9 mouse cellular contexts compared by ENCODE assay signal in genomic region chr19:18888491-18889116, GRCm38 (mm10).
DNase-seq lines count a peak whose midpoint lies in the region; ATAC-seq and TF ChIP-seq lines count a peak whose summit lies in the region.
"Had no signal": no experiment of that assay in that cellular context is flagged by ENCODE, and none has a peak within 500 bp of the region (broad histone marks: within the 10 kb centered on the region; RNA-seq: fewer than 3 reads in every experiment).

No protein-coding gene starts in this region.

- peak overlapping the region; percentile 57 for H3K9ac ChIP-seq in hindbrain, embryonic 16.5 days (ENCODE audit: low read depth, low read length)
- H3K9ac ChIP-seq in limb, embryonic 14.5 days (ENCODE audit: low read depth, low read length, severe bottlenecking): no peak overlapping the region

- no peaks in the 10 kb centered on the region for H3K36me3 ChIP-seq in hindbrain, embryonic 16.5 days (ENCODE audit: control insufficient read depth, insufficient read depth, low read length)
- no peaks in the 10 kb centered on the region for H3K36me3 ChIP-seq in limb, embryonic 14.5 days (ENCODE audit: control insufficient read depth, insufficient read depth, low read length)
- no peaks in the 10 kb centered on the region for H3K36me3 ChIP-seq in thymus, adult 2 months (ENCODE audit: control insufficient read depth, insufficient read depth, low read length)
- H3K36me3 ChIP-seq in kidney, adult 2 months (ENCODE audit: control insufficient read depth, insufficient read depth, low read length): no peaks in the 10 kb centered on the region

- WGBS in hindbrain, embryonic 16.5 days: 8% methylated on average over 13 of the region's 13 CpGs
- WGBS in limb, embryonic 14.5 days: 27% methylated on average over 13 of the region's 13 CpGs
- 40% methylated on average over 13 of the region's 13 CpGs for WGBS in thymus, adult 2 months
- 41% methylated on average over 13 of the region's 13 CpGs for WGBS in kidney, adult 2 months

- intact Hi-C loops in gastrocnemius, adult 2 months (cut with DNase I): no loop called here
- intact Hi-C loops in gastrocnemius, postnatal 14 days (cut with DNase I; ENCODE audit: low total_unique reads): no loop called here

- no peak for DNase-seq in gastrocnemius, adult 2 months
- DNase-seq in gastrocnemius, postnatal 14 days: no peak
- DNase-seq in limb, embryonic 14.5 days (ENCODE audit: low spot score): no peak
- no peak for DNase-seq in thymus, adult 2 months
- no peak for DNase-seq in kidney, adult 2 months
- DNase-seq in thymus, postnatal 25 days: no peak

- ATAC-seq in hindbrain, embryonic 16.5 days: peak; percentile 82
- no peak for ATAC-seq in limb, embryonic 14.5 days (ENCODE audit: low FRiP score, low read depth)

- peak overlapping the region; percentile 64 for H3K4me2 ChIP-seq in hindbrain, embryonic 16.5 days (ENCODE audit: low read length)
- peak overlapping the region; percentile 36 for H3K4me2 ChIP-seq in limb, embryonic 14.5 days (replicated peaks; ENCODE audit: low read depth, low read length, severe bottlenecking)

- no peaks in the 10 kb centered on the region for H3K9me3 ChIP-seq in hindbrain, embryonic 16.5 days (ENCODE audit: control insufficient read depth, low read length)
- H3K9me3 ChIP-seq in limb, embryonic 14.5 days (ENCODE audit: control insufficient read depth, low read length): no peaks in the 10 kb centered on the region
- H3K9me3 ChIP-seq: megakaryocyte, embryonic 14.5 days had no signal

- no peak for TF ChIP-seq POLR2A in cortical plate, adult 2 months (IDR thresholded peaks at IDR 0.05; ENCODE audit: extremely low read depth, insufficient read depth, low read length)
- no peak for TF ChIP-seq POLR2A in limb, embryonic 14.5 days (IDR thresholded peaks at IDR 0.05; ENCODE audit: borderline replicate concordance, extremely low read depth, insufficient read depth, insufficient read length)
- TF ChIP-seq POLR2A in thymus, adult 2 months (IDR thresholded peaks at IDR 0.05; ENCODE audit: control insufficient read depth, extremely low read depth, insufficient read depth, low read length, poor library complexity): no peak
- TF ChIP-seq POLR2A in kidney, adult 2 months (IDR thresholded peaks at IDR 0.05; ENCODE audit: low read depth, low read length): no peak

- no peaks in the 10 kb centered on the region for H3K27me3 ChIP-seq in hindbrain, embryonic 16.5 days (replicated peaks; ENCODE audit: control insufficient read depth, insufficient read depth, low read length)
- H3K27me3 ChIP-seq in limb, embryonic 14.5 days (ENCODE audit: control insufficient read depth, insufficient read depth, low read length): no peaks in the 10 kb centered on the region
- no peaks in the 10 kb centered on the region for H3K27me3 ChIP-seq in thymus, adult 2 months (ENCODE audit: control insufficient read depth, insufficient read depth, low read length)
- H3K27me3 ChIP-seq in kidney, adult 2 months (replicated peaks; ENCODE audit: control insufficient read depth, insufficient read depth, low read length): no peaks in the 10 kb centered on the region

- no peak for TF ChIP-seq CTCF in gastrocnemius, adult 2 months (IDR thresholded peaks at IDR 0.05)
- TF ChIP-seq CTCF in cortical plate, adult 2 months (IDR thresholded peaks at IDR 0.05; ENCODE audit: extremely low read depth, insufficient read depth, low read length): no peak
- no peak for TF ChIP-seq CTCF in thymus, adult 2 months (IDR thresholded peaks at IDR 0.05; ENCODE audit: borderline replicate concordance, control insufficient read depth, extremely low read depth, insufficient read depth, low read length, poor library complexity)
- TF ChIP-seq CTCF in kidney, adult 2 months (conservative IDR thresholded peaks at IDR 0.05; ENCODE audit: insufficient read depth, insufficient read length, low read depth, low read length): no peak

- peak overlapping the region; percentile 53 for H3K4me3 ChIP-seq in gastrocnemius, adult 2 months
- peak overlapping the region; percentile 21; the same call in 1 of the 2 replicates for H3K4me3 ChIP-seq in cortical plate, adult 2 months (ENCODE audit: insufficient read depth, low read length)
- H3K4me3 ChIP-seq in hindbrain, embryonic 16.5 days (ENCODE audit: low read length): peak overlapping the region; percentile 35
- H3K4me3 ChIP-seq in limb, embryonic 14.5 days (replicated peaks; ENCODE audit: low read length): peak overlapping the region; percentile 4
- no peak overlapping the region for H3K4me3 ChIP-seq in thymus, adult 2 months (ENCODE audit: control insufficient read depth, insufficient read depth, low read length)
- no peak overlapping the region for H3K4me3 ChIP-seq in kidney, adult 2 months (ENCODE audit: insufficient read depth, low read depth, low read length)
- H3K4me3 ChIP-seq: megakaryocyte, embryonic 14.5 days had no signal

- no peak overlapping the region for H3K27ac ChIP-seq in gastrocnemius, adult 2 months
- peak overlapping the region; percentile 63; the same call in 1 of the 2 replicates for H3K27ac ChIP-seq in cortical plate, adult 2 months (ENCODE audit: insufficient read depth, low read length)
- H3K27ac ChIP-seq in hindbrain, embryonic 16.5 days (ENCODE audit: low read depth, low read length): peak overlapping the region; percentile 60
- H3K27ac ChIP-seq in limb, embryonic 14.5 days (replicated peaks; ENCODE audit: low read depth, low read length): no peak overlapping the region
- H3K27ac ChIP-seq in thymus, adult 2 months (ENCODE audit: control insufficient read depth, insufficient read depth, low read length): no peak overlapping the region
- no peak overlapping the region for H3K27ac ChIP-seq in kidney, adult 2 months (ENCODE audit: insufficient read depth, low read depth, low read length)

- H3K4me1 ChIP-seq in cortical plate, adult 2 months (ENCODE audit: control insufficient read depth, insufficient read depth, low read length): peaks cover 2% of the 10 kb centered on the region; the same call in 1 of the 2 replicates
- H3K4me1 ChIP-seq in hindbrain, embryonic 16.5 days (ENCODE audit: control insufficient read depth, insufficient read depth, low read depth, low read length): peaks cover 6% of the 10 kb centered on the region
- H3K4me1 ChIP-seq in limb, embryonic 14.5 days (ENCODE audit: control insufficient read depth, insufficient read depth, low read length): peaks cover 4% of the 10 kb centered on the region; the same call in 1 of the 2 replicates
- H3K4me1 ChIP-seq in thymus, adult 2 months (replicated peaks; ENCODE audit: control insufficient read depth, insufficient read depth, low read length): no peaks in the 10 kb centered on the region
- no peaks in the 10 kb centered on the region for H3K4me1 ChIP-seq in kidney, adult 2 months (ENCODE audit: control insufficient read depth, insufficient read depth, low read length)
- H3K4me1 ChIP-seq: megakaryocyte, embryonic 14.5 days had no signal

Comparison
In these comparisons a context has a peak if more than half of its experiments do, and no peak if none do; other contexts are left out.
1. H3K27ac ChIP-seq: peak in cortical plate, adult 2 months (single experiment) and hindbrain, embryonic 16.5 days (single experiment); none in gastrocnemius, adult 2 months (single experiment), limb, embryonic 14.5 days (single experiment), thymus, adult 2 months (single experiment) and kidney, adult 2 months (single experiment).
2. H3K4me3 ChIP-seq: peak in gastrocnemius, adult 2 months (single experiment), cortical plate, adult 2 months (single experiment), hindbrain, embryonic 16.5 days (single experiment) and limb, embryonic 14.5 days (single experiment); none in thymus, adult 2 months (single experiment) and kidney, adult 2 months (single experiment).